Mouse (Mus musculus) lung, postnatal 0 days (tissue): ENCODE measurements at regions not wholly inside any gene's neighbourhood (a gene's known extent, or its start where the extent isn't known, plus 50 kb on each side); places are given as distances from the start of the nearest gene placed in this dataset.

ENCODE experiments used
- CTCF ChIP-seq: IDR thresholded peaks from 2 replicates; pipeline ENCODE4 v1.5.1; 2016; ENCODE audit warnings: antibody characterized with exemption, mild to moderate bottlenecking
- EP300 ChIP-seq: IDR thresholded peaks from 2 replicates; pipeline ENCODE4 v1.6.1; 2016; ENCODE audit warnings: antibody characterized with exemption, mild to moderate bottlenecking, control low read depth

DNA sequence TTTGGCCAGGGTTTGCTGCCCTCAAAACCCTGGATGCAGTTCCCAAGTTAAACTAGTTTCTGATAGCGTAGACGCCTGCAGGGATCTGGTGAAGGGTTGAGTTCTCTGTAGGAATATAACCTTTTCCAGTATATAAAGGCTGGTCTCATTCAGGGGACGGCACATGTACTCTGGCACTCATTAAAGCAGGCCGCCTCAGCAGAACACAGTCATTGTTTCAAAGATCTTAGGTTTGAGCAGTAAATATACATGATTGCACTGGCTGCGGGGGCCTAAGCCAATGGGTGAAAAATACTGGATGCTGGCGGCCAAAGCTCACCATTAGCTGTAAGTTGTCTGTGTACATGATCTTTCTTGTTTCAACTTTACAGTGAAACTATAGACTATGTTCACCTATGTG lies 137.9 kb upstream of the Klf14 start:
- TF ChIP-seq EP300 (no peak), CTCF (no peak)
